Mouse (Mus musculus): ENCODE measurements around the gene Gpr179.

Gpr179 gene

DNA sequence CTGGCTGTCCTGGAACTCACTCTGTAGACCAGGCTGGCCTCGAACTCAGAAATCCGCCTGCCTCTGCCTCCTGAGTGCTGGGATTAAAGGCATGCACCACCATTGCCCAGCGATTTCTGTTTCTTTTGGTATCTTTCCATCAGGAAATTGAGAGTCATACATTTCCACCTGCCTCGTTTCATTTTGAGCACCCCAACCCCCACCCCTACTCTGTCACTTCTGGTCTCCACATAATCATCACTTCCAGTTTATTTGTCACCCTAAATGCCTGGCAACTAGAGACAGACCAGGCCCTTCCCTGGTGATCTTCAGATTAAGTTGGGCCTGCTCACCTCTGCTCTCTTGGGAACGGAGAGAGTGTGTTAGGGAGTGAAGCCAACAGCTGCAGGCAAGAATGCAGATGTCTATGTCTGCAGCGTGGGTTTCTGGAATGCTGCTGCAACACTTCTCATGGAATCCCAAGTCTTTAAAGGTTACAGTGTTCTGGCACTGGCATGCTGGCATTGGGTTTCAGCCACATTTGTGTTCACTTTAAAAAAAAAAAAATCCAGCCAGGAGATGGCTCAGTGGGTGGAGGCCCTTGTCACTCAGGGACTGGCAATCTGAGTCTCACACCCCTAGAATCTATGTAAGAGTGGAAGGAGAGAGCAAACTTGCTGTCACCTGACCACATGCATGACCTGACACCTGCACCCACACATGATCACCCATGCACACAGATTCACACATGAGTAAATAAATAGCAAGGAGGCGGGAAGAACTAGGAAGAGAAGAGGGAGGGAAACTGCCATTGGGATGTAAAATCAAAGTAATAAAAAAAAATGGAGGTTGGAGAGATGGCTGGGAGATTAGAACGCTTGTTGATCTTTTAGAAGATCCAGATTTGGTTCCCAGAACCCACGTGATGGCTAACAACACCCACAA is 65.8 kb downstream of the Gpr179 start:
- no peak for DNase-seq

GRCm38 (mm10) chr11:97284854-97285253 is 67.0 kb downstream of the Gpr179 start:
- no peak for DNase-seq

GRCm38 (mm10) chr11:97282179-97282578 is 69.7 kb downstream of the Gpr179 start:
- DNase-seq = no peak

Data from retina, postnatal 1 day (tissue).